Mouse (Mus musculus): Measurements from ENCODE around the gene E2f1. TPM values are rescaled to one million over a fixed set of nuclear protein-coding genes. Genes with fewer than 3 reads are reported as not detected.
A peak's percentile ranks its signal among the peaks of the same experiment; 100 is the strongest.

E2f1 gene
- polyA plus RNA-seq, 1 experiment: 11.0 TPM

GRCm38 (mm10) chr2:154566641-154567040, 3.1 kb downstream of the E2f1 start:
- TF ChIP-seq MYOG (IDR thresholded peaks at IDR 0.05; ENCODE audit: control insufficient read depth in 1 of 3, insufficient read depth in 1 of 3, insufficient read length in 2 of 3, low read depth in 2 of 3): no peak
- TF ChIP-seq TCF3 (IDR thresholded peaks at IDR 0.05; ENCODE audit: insufficient read length, low read depth): no peak
- TF ChIP-seq TCF12 (IDR thresholded peaks at IDR 0.05; ENCODE audit: insufficient read depth, poor library complexity, severe bottlenecking): no peak
- TF ChIP-seq USF1 (IDR thresholded peaks at IDR 0.05; ENCODE audit: low read depth): no peak
- no peak for TF ChIP-seq CEBPB (IDR thresholded peaks at IDR 0.05; ENCODE audit: insufficient read depth, poor library complexity, severe bottlenecking)
- no peak for TF ChIP-seq REST (IDR thresholded peaks at IDR 0.05; ENCODE audit: insufficient read depth, insufficient read length)
- TF ChIP-seq POLR2A (IDR thresholded peaks at IDR 0.05; ENCODE audit: insufficient read length, low read depth): no peak
- no peak for TF ChIP-seq SRF (IDR thresholded peaks at IDR 0.05; ENCODE audit: control insufficient read depth, insufficient read length, low read depth)
- TF ChIP-seq POLR2AphosphoS2 (IDR thresholded peaks at IDR 0.05; ENCODE audit: insufficient read length, low read depth): no peak
- no peak for TF ChIP-seq E2F4 (IDR thresholded peaks at IDR 0.05; ENCODE audit: insufficient read depth)
- TF ChIP-seq MAX (IDR thresholded peaks at IDR 0.05; ENCODE audit: low read depth): no peak
- no peak for TF ChIP-seq MYOD1 (IDR thresholded peaks at IDR 0.05; ENCODE audit: control insufficient read depth in 1 of 3, insufficient read length in 2 of 3, low read depth in 2 of 3)
- H3K36me3 ChIP-seq (ENCODE audit: control insufficient read depth, insufficient read depth): peaks cover 5% of the 10 kb centered on the region

GRCm38 (mm10) chr2:154565562-154565961, 4.1 kb downstream of the E2f1 start:
- peak overlapping the region; percentile 27 for H3K4me2 ChIP-seq (ENCODE audit: low read depth)
- H3K27me3 ChIP-seq (ENCODE audit: control insufficient read depth, insufficient read depth, insufficient read length): no peaks in the 10 kb centered on the region
- TF ChIP-seq MYOD1 (IDR thresholded peaks at IDR 0.05; ENCODE audit: control insufficient read depth in 1 of 3, insufficient read length in 2 of 3, low read depth in 2 of 3): peak in 2 of 3 experiments; percentile 93 to 99
- TF ChIP-seq E2F4 (IDR thresholded peaks at IDR 0.05; ENCODE audit: insufficient read depth): no peak
- no peak for TF ChIP-seq REST (IDR thresholded peaks at IDR 0.05; ENCODE audit: insufficient read depth, insufficient read length)
- peak; percentile 81 to 99 (median 84) for TF ChIP-seq MYOG (IDR thresholded peaks at IDR 0.05; ENCODE audit: control insufficient read depth in 1 of 3, insufficient read depth in 1 of 3, insufficient read length in 2 of 3, low read depth in 2 of 3)
- peak; percentile 80 for TF ChIP-seq TCF3 (IDR thresholded peaks at IDR 0.05; ENCODE audit: insufficient read length, low read depth)
- no peak for TF ChIP-seq SRF (IDR thresholded peaks at IDR 0.05; ENCODE audit: control insufficient read depth, insufficient read length, low read depth)
- TF ChIP-seq TCF12 (IDR thresholded peaks at IDR 0.05; ENCODE audit: insufficient read depth, poor library complexity, severe bottlenecking): peak; percentile 91
- no peak overlapping the region for H3K4me3 ChIP-seq
- peaks cover 15% of the 10 kb centered on the region for H3K79me2 ChIP-seq (ENCODE audit: control insufficient read depth, insufficient read depth)
- H3ac ChIP-seq (ENCODE audit: control insufficient read depth, insufficient read length): no peak overlapping the region
- H3K36me3 ChIP-seq (ENCODE audit: control insufficient read depth, insufficient read depth): peaks cover 5% of the 10 kb centered on the region

More at GRCm38 (mm10) chr2:154566641-154567040, 3.1 kb downstream of the E2f1 start:
- H3K4me2 ChIP-seq (ENCODE audit: low read depth): peak overlapping the region; percentile 12
- no peak overlapping the region for H3ac ChIP-seq (ENCODE audit: control insufficient read depth, insufficient read length)
- no peaks in the 10 kb centered on the region for H3K27me3 ChIP-seq (ENCODE audit: control insufficient read depth, insufficient read depth, insufficient read length)
- H3K79me2 ChIP-seq (ENCODE audit: control insufficient read depth, insufficient read depth): peaks cover 15% of the 10 kb centered on the region
- no peak overlapping the region for H3K4me3 ChIP-seq

- TF ChIP-seq TCF12 (IDR thresholded peaks at IDR 0.05; ENCODE audit: insufficient read depth, poor library complexity, severe bottlenecking): no peak
- no peak for TF ChIP-seq SRF (IDR thresholded peaks at IDR 0.05; ENCODE audit: control insufficient read depth, insufficient read length, low read depth)
- TF ChIP-seq MYOD1 (IDR thresholded peaks at IDR 0.05; ENCODE audit: control insufficient read depth in 1 of 3, insufficient read length in 2 of 3, low read depth in 2 of 3): no peak
- no peak for TF ChIP-seq TCF3 (IDR thresholded peaks at IDR 0.05; ENCODE audit: insufficient read length, low read depth)
- TF ChIP-seq E2F4 (IDR thresholded peaks at IDR 0.05; ENCODE audit: insufficient read depth): no peak
- TF ChIP-seq POLR2A (IDR thresholded peaks at IDR 0.05; ENCODE audit: insufficient read length, low read depth): no peak
- no peak for TF ChIP-seq REST (IDR thresholded peaks at IDR 0.05; ENCODE audit: insufficient read depth, insufficient read length)
- no peak for TF ChIP-seq POLR2AphosphoS2 (IDR thresholded peaks at IDR 0.05; ENCODE audit: insufficient read length, low read depth)
- TF ChIP-seq MYOG (IDR thresholded peaks at IDR 0.05; ENCODE audit: control insufficient read depth in 1 of 3, insufficient read depth in 1 of 3, insufficient read length in 2 of 3, low read depth in 2 of 3): no peak
- no peak overlapping the region for H3K4me3 ChIP-seq
- H3K27me3 ChIP-seq (ENCODE audit: control insufficient read depth, insufficient read depth, insufficient read length): no peaks in the 10 kb centered on the region
- H3K79me2 ChIP-seq (ENCODE audit: control insufficient read depth, insufficient read depth): peaks cover 15% of the 10 kb centered on the region
- H3K36me3 ChIP-seq (ENCODE audit: control insufficient read depth, insufficient read depth): peaks cover 5% of the 10 kb centered on the region
- no peak overlapping the region for H3K4me2 ChIP-seq (ENCODE audit: low read depth)
- H3ac ChIP-seq (ENCODE audit: control insufficient read depth, insufficient read length): no peak overlapping the region
These were observed 6.0 kb downstream of the E2f1 start for GRCm38 (mm10) chr2:154563612-154564170.

GRCm38 (mm10) chr2:154558264-154559039, 11.2 kb downstream of the E2f1 start, which contains the start of gene Necab3:
Gene Necab3 (minus strand): TSS chr2:154558890.
- no peaks in the 10 kb centered on the region for H3K79me2 ChIP-seq (ENCODE audit: control insufficient read depth, insufficient read depth)
- H3K27me3 ChIP-seq (ENCODE audit: control insufficient read depth, insufficient read depth, insufficient read length): no peaks in the 10 kb centered on the region
- H3ac ChIP-seq (ENCODE audit: control insufficient read depth, insufficient read length): no peak within 1 kb of the TSS
- H3K4me3 ChIP-seq: no peak within 1 kb of the TSS
- H3K4me2 ChIP-seq (ENCODE audit: low read depth): no peak within 1 kb of the TSS
- no peak for TF ChIP-seq TCF3 (IDR thresholded peaks at IDR 0.05; ENCODE audit: insufficient read length, low read depth)
- no peak for TF ChIP-seq SRF (IDR thresholded peaks at IDR 0.05; ENCODE audit: control insufficient read depth, insufficient read length, low read depth)
- no peak for TF ChIP-seq TCF12 (IDR thresholded peaks at IDR 0.05; ENCODE audit: insufficient read depth, poor library complexity, severe bottlenecking)
- TF ChIP-seq POLR2AphosphoS2 (IDR thresholded peaks at IDR 0.05; ENCODE audit: insufficient read length, low read depth): no peak
- TF ChIP-seq MAX (IDR thresholded peaks at IDR 0.05; ENCODE audit: low read depth): no peak
- no peak for TF ChIP-seq E2F4 (IDR thresholded peaks at IDR 0.05; ENCODE audit: insufficient read depth)
- no peak for TF ChIP-seq USF1 (IDR thresholded peaks at IDR 0.05; ENCODE audit: low read depth)
- TF ChIP-seq REST (IDR thresholded peaks at IDR 0.05; ENCODE audit: insufficient read depth, insufficient read length): no peak
- no peak for TF ChIP-seq MYOG (IDR thresholded peaks at IDR 0.05; ENCODE audit: control insufficient read depth in 1 of 3, insufficient read depth in 1 of 3, insufficient read length in 2 of 3, low read depth in 2 of 3)
- no peak for TF ChIP-seq MYOD1 (IDR thresholded peaks at IDR 0.05; ENCODE audit: control insufficient read depth in 1 of 3, insufficient read length in 2 of 3, low read depth in 2 of 3)
- TF ChIP-seq CEBPB (IDR thresholded peaks at IDR 0.05; ENCODE audit: insufficient read depth, poor library complexity, severe bottlenecking): no peak
- no peak for TF ChIP-seq POLR2A (IDR thresholded peaks at IDR 0.05; ENCODE audit: insufficient read length, low read depth)
- H3K36me3 ChIP-seq (ENCODE audit: control insufficient read depth, insufficient read depth): peaks cover 5% of the 10 kb centered on the region

All from myocyte (in vitro differentiated cells).